In the genomic region with DNA sequence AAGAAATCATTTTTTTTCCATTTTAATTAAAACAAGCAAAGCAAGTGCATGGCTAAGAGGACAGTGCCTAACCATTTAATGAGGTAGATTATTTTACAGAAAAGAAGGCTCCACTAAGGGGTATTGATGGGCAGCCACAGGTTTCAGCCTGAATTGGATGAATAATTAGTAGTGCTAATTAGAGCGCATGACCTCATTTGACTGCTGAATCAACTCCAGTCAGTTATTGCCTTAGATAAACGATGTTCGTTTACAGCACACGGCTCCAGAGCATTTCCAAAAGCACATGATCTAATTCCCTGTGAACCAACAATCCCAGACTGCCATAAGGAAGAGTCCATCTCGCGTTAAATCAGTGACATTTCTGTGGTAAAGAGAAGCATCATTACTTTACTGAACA, we compare ENCODE assay signal across 8 mouse cellular contexts. TPM values are rescaled to one million over a fixed set of nuclear protein-coding genes. Genes with fewer than 3 reads are reported as not detected.
A peak's percentile ranks its signal among the peaks of the same experiment; 100 is the strongest.
DNase-seq lines count a peak whose midpoint lies in the region; ATAC-seq and TF ChIP-seq lines count a peak whose summit lies in the region.

No protein-coding gene starts in this region.

- TF ChIP-seq CTCF in layer of hippocampus, adult 2 months (conservative IDR thresholded peaks at IDR 0.05): no peak
- no peak for TF ChIP-seq CTCF in cerebellum, adult 2 months (IDR thresholded peaks at IDR 0.05; ENCODE audit: borderline replicate concordance, insufficient read depth, low read depth, low read length)

- peak overlapping the region; percentile 94 for H3K27ac ChIP-seq in layer of hippocampus, adult 2 months
- H3K27ac ChIP-seq in embryonic facial prominence, embryonic 15.5 days (replicated peaks): no peak overlapping the region
- peak overlapping the region; percentile 50 for H3K27ac ChIP-seq in limb, embryonic 10.5 days
- H3K27ac ChIP-seq in neural tube, embryonic 14.5 days (ENCODE audit: low read depth, low read length): no peak overlapping the region
- no peak overlapping the region for H3K27ac ChIP-seq in cerebellum, adult 2 months (ENCODE audit: insufficient read depth, low read length)

- 71% methylated on average over 6 of the region's 6 CpGs for WGBS in embryonic facial prominence, embryonic 15.5 days
- WGBS in limb, embryonic 10.5 days: 76% methylated on average over 6 of the region's 6 CpGs
- 61% methylated on average over 6 of the region's 6 CpGs for WGBS in neural tube, embryonic 14.5 days
- 48% methylated on average over 6 of the region's 6 CpGs for WGBS in cerebellum, adult 2 months

- H3K9me3 ChIP-seq in embryonic facial prominence, embryonic 15.5 days (replicated peaks): no peaks in the 10 kb centered on the region
- no peaks in the 10 kb centered on the region for H3K9me3 ChIP-seq in limb, embryonic 10.5 days (replicated peaks)
- H3K9me3 ChIP-seq in neural tube, embryonic 14.5 days (ENCODE audit: control insufficient read depth, low read length): no peaks in the 10 kb centered on the region

- H3K4me2 ChIP-seq in embryonic facial prominence, embryonic 15.5 days (replicated peaks): peak overlapping the region; percentile 74
- no peak overlapping the region for H3K4me2 ChIP-seq in neural tube, embryonic 14.5 days (ENCODE audit: low read depth, low read length)

- no peak for DNase-seq in layer of hippocampus, adult 2 months (ENCODE audit: low spot score in 2 of 2)
- no peak for DNase-seq in layer of hippocampus, adult 9-10 months (ENCODE audit: low spot score)
- no peak for DNase-seq in limb, embryonic 10.5 days (ENCODE audit: low spot score)
- no peak for DNase-seq in frontal cortex, postnatal 36 days (ENCODE audit: low spot score in 2 of 2)
- DNase-seq in layer of hippocampus, postnatal 10 days (ENCODE audit: low spot score in 2 of 2): no peak
- no peak for DNase-seq in cerebellum, adult 2 months

- H3K4me1 ChIP-seq in embryonic facial prominence, embryonic 15.5 days: no peaks in the 10 kb centered on the region
- peaks cover 4% of the 10 kb centered on the region for H3K4me1 ChIP-seq in limb, embryonic 10.5 days
- no peaks in the 10 kb centered on the region for H3K4me1 ChIP-seq in neural tube, embryonic 14.5 days (ENCODE audit: control insufficient read depth, insufficient read depth, low read length)
- peaks cover 3% of the 10 kb centered on the region; the same call in 1 of the 2 replicates for H3K4me1 ChIP-seq in cerebellum, adult 2 months (ENCODE audit: control insufficient read depth, insufficient read depth, low read length)

- no peaks in the 10 kb centered on the region for H3K27me3 ChIP-seq in embryonic facial prominence, embryonic 15.5 days
- no peaks in the 10 kb centered on the region for H3K27me3 ChIP-seq in limb, embryonic 10.5 days (ENCODE audit: low read depth, poor library complexity, severe bottlenecking)
- no peaks in the 10 kb centered on the region for H3K27me3 ChIP-seq in neural tube, embryonic 14.5 days (ENCODE audit: control insufficient read depth, insufficient read depth, low read length)
- no peaks in the 10 kb centered on the region for H3K27me3 ChIP-seq in cerebellum, adult 2 months (ENCODE audit: control insufficient read depth, insufficient read depth, low read length)

- no peak for ATAC-seq in embryonic facial prominence, embryonic 15.5 days (ENCODE audit: insufficient number of reproducible peaks, low FRiP score, low TSS enrichment, low read depth)
- peak; percentile 19; the same call in 1 of the 2 replicates for ATAC-seq in neural tube, embryonic 14.5 days (ENCODE audit: low read depth)

- no peak overlapping the region for H3K9ac ChIP-seq in embryonic facial prominence, embryonic 15.5 days
- no peak overlapping the region for H3K9ac ChIP-seq in neural tube, embryonic 14.5 days (replicated peaks; ENCODE audit: low read depth, low read length)

- peak overlapping the region; percentile 69 for H3K4me3 ChIP-seq in layer of hippocampus, adult 2 months
- H3K4me3 ChIP-seq in embryonic facial prominence, embryonic 15.5 days (replicated peaks): peak overlapping the region; percentile 56
- H3K4me3 ChIP-seq in limb, embryonic 10.5 days: peak overlapping the region; percentile 57
- H3K4me3 ChIP-seq in neural tube, embryonic 14.5 days (ENCODE audit: low read depth, low read length): no peak overlapping the region
- H3K4me3 ChIP-seq in cerebellum, adult 2 months (replicated peaks; ENCODE audit: insufficient read depth, low read depth, low read length): no peak overlapping the region

- no peaks in the 10 kb centered on the region for H3K36me3 ChIP-seq in embryonic facial prominence, embryonic 15.5 days
- no peaks in the 10 kb centered on the region for H3K36me3 ChIP-seq in limb, embryonic 10.5 days
- H3K36me3 ChIP-seq in neural tube, embryonic 14.5 days (ENCODE audit: control insufficient read depth, insufficient read depth, low read length): no peaks in the 10 kb centered on the region

- TF ChIP-seq POLR2A in cerebellum, adult 2 months (IDR thresholded peaks at IDR 0.05; ENCODE audit: borderline replicate concordance, insufficient read depth, low read length): no peak

RNA-seq across cellular contexts. Expression of a gene that starts 11.1 kb away (rescaled TPM):
- 10 to 100 TPM; 18.3 to 23.4 TPM for total RNA-seq in layer of hippocampus, adult 2 months (2021)
- 3.2 and 3.8 TPM in 2 replicates for polyA plus RNA-seq in embryonic facial prominence, embryonic 15.5 days (2015; fragmentation: Nextera tagmentation; extraction: Ambion mirVana)
- 3.4 and 3.8 TPM in 2 replicates for polyA plus RNA-seq in limb, embryonic 10.5 days (2016; fragmentation: Nextera tagmentation; extraction: Ambion mirVana)
- 1.2 and 1.4 TPM in 2 replicates for polyA plus RNA-seq in neural tube, embryonic 14.5 days (2014; fragmentation: Nextera tagmentation; extraction: Ambion mirVana)
- 10 to 100 TPM in 1 of 2 experiments, 1 to 10 TPM in 1; 8.7 to 10.4 TPM for total RNA-seq in layer of hippocampus, postnatal 10 days (2021)
- 5.3 and 6.6 TPM in 2 replicates for polyA plus RNA-seq in cerebellum, adult 2 months (2012; rRNA removed)

RNA-seq across cellular contexts. Expression of a gene that starts 42.9 kb away (rescaled TPM):
- total RNA-seq in layer of hippocampus, adult 2 months (2021): 1 to 10 TPM; 4.8 to 5.8 TPM
- polyA plus RNA-seq in embryonic facial prominence, embryonic 15.5 days (2015; fragmentation: Nextera tagmentation; extraction: Ambion mirVana): 15.6 and 17.2 TPM in 2 replicates
- 7.7 and 8.5 TPM in 2 replicates for polyA plus RNA-seq in limb, embryonic 10.5 days (2016; fragmentation: Nextera tagmentation; extraction: Ambion mirVana)
- polyA plus RNA-seq in neural tube, embryonic 14.5 days (2014; fragmentation: Nextera tagmentation; extraction: Ambion mirVana): 2.0 and 4.9 TPM in 2 replicates
- total RNA-seq in layer of hippocampus, postnatal 10 days (2021): 1 to 10 TPM; 4.9 to 5.7 TPM
- polyA plus RNA-seq in cerebellum, adult 2 months (2012; rRNA removed): 1.4 and 1.5 TPM in 2 replicates

Comparison
In these comparisons a context has a peak if more than half of its experiments do, and no peak if none do; other contexts are left out.
1. H3K27ac ChIP-seq: peak in layer of hippocampus, adult 2 months (single experiment) and limb, embryonic 10.5 days (single experiment); none in embryonic facial prominence, embryonic 15.5 days (single experiment), neural tube, embryonic 14.5 days (single experiment) and cerebellum, adult 2 months (single experiment).
2. H3K4me3 ChIP-seq: peak in layer of hippocampus, adult 2 months (single experiment), embryonic facial prominence, embryonic 15.5 days (single experiment) and limb, embryonic 10.5 days (single experiment); none in neural tube, embryonic 14.5 days (single experiment) and cerebellum, adult 2 months (single experiment).